Mouse (Mus musculus): ENCODE data around the gene Prm3.
"Not testable (repeated sequence)": the region's sequence is repeated elsewhere in the genome, so short reads cannot be mapped to it uniquely, and the experiment has no call there.

The Prm3 gene

DNA sequence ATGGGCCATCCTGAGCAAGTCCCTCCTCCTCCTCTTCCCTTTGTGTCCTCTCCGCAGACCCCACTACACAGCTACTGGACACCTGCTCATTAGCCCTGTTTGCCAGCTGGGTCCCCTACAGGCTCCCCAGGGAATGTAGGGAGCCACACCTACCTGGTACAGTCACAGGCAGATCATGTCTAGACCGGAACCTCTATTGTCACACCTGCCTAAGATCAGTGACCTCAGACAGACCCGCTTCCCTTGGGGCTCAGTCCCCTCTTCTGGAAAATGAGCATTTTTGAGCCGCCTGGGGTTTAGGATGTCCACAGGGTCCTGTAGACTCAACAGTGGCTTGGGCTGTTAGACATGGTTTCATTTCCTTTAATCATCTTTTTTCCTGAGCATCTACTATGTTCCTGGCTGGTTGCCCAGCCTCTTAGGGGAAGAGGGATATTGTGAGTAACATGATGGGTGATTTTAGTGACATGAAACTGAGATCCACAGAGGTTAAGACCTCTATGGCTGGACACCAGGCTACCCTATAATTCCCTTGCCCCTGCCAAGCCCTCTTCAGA, 27.9 kb upstream of the Prm3 start:
- DNase-seq (ENCODE audit: low read depth, low spot score), result peak; percentile 60
- H3K27me3 ChIP-seq (ENCODE audit: control insufficient read depth, insufficient read depth, low read length, poor library complexity, severe bottlenecking), result no peaks in the 10 kb centered on the region
- no peaks in the 10 kb centered on the region for H3K36me3 ChIP-seq (ENCODE audit: control insufficient read depth, insufficient read depth, low read length, poor library complexity, severe bottlenecking)

GRCm38 (mm10) chr16:10814864-10815263, 24.1 kb upstream of the Prm3 start:
- Histone ChIP-seq H3K27me3 (ENCODE audit: control insufficient read depth, insufficient read depth, low read length, poor library complexity, severe bottlenecking) (no peaks in the 10 kb centered on the region), H3K36me3 (ENCODE audit: control insufficient read depth, insufficient read depth, low read length, poor library complexity, severe bottlenecking) (no peaks in the 10 kb centered on the region)
- no peak for DNase-seq (ENCODE audit: low read depth, low spot score)

- Histone ChIP-seq H3K36me3 (ENCODE audit: control insufficient read depth, insufficient read depth, low read length, poor library complexity, severe bottlenecking) (no peaks in the 10 kb centered on the region), H3K27me3 (ENCODE audit: control insufficient read depth, insufficient read depth, low read length, poor library complexity, severe bottlenecking) (no peaks in the 10 kb centered on the region)
- DNase-seq (ENCODE audit: low read depth, low spot score), result no peak
Observed at GRCm38 (mm10) chr16:10813726-10814125, 23.0 kb upstream of the Prm3 start.

- H3K36me3 ChIP-seq (ENCODE audit: control insufficient read depth, insufficient read depth, low read length, poor library complexity, severe bottlenecking), result no peaks in the 10 kb centered on the region
Observed at GRCm38 (mm10) chr16:10812865-10813371, 22.2 kb upstream of the Prm3 start, which contains the start of gene Gm11172. TSS of gene Gm11172 (plus strand) at chr16:10812915.

DNA sequence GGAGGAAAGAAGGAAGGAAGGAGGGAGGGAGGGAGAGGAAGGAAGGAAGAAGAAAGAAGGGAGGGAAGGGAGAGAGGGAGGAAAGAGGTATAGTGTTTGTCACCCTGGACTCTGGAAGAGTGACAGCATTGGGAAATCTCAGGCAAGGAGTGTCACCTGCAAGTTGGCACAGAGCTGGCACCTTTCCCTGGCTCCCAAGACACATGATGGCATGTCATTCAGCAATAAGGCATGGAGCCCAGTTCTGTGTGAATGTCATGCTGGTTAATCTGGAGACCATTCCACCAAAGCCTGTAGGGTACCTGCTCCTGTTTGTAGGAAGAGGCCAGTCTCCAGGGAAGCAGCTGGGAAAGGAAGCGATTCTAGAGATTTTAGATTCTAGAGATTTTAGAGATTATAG, 19.7 kb upstream of the Prm3 start:
- no peak for DNase-seq (ENCODE audit: low read depth, low spot score)

More at GRCm38 (mm10) chr16:10812865-10813371, 22.2 kb upstream of the Prm3 start, which contains the start of gene Gm11172:
- DNase-seq (ENCODE audit: low read depth, low spot score), result no peak
- no peaks in the 10 kb centered on the region for H3K27me3 ChIP-seq (ENCODE audit: control insufficient read depth, insufficient read depth, low read length, poor library complexity, severe bottlenecking)

DNA sequence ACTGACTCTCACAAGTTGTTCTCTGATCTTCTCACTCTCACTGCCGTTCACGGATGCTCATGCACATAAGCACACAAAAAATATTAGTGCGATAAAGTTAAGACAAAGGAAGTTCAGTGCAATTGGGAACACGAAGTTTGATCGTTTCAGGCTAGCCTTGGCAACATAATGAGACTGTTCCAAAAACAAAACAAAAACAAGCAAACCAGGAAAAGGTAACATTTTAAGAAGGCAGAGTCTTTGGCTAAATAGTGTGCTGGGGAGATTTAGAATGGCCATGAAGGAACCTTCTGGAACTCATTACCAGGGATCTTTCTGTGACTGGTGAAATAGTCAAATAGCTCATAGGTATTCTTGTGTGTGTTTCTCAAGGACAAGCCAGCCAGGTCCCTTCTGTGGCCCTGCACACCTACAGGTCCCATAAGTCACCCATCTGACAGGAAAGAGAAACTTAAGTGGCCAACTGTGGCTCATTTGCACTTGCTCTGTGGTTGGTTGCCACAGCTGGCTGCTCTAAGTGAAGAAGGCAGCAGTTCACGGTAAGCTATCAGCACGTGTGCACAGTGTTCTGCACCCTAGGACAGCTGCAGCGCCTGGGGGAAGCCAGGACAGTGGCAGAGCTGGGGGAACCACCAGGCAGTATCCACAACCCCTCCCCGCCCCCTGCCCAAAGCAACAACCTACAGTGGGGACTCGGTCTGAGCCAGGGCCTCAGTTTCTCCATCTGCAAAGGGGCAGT, 15.2 kb upstream of the Prm3 start, which contains the start of gene Prm1:
TSS of gene Prm1 (minus strand) at position 51 of the 739 bp plus-strand sequence.
- peak; percentile 61 for DNase-seq (ENCODE audit: low read depth, low spot score)
- no peaks in the 10 kb centered on the region for H3K27me3 ChIP-seq (ENCODE audit: control insufficient read depth, insufficient read depth, low read length, poor library complexity, severe bottlenecking)
- no peaks in the 10 kb centered on the region for H3K36me3 ChIP-seq (ENCODE audit: control insufficient read depth, insufficient read depth, low read length, poor library complexity, severe bottlenecking)

More for the DNA sequence above, 19.7 kb upstream of the Prm3 start:
- no peaks in the 10 kb centered on the region for H3K27me3 ChIP-seq (ENCODE audit: control insufficient read depth, insufficient read depth, low read length, poor library complexity, severe bottlenecking)
- H3K36me3 ChIP-seq (ENCODE audit: control insufficient read depth, insufficient read depth, low read length, poor library complexity, severe bottlenecking), result no peaks in the 10 kb centered on the region

- not testable (repeated sequence) for H3K36me3 ChIP-seq (ENCODE audit: control insufficient read depth, insufficient read depth, low read length, poor library complexity, severe bottlenecking); DNase-seq (ENCODE audit: low read depth, low spot score); H3K27me3 ChIP-seq (ENCODE audit: control insufficient read depth, insufficient read depth, low read length, poor library complexity, severe bottlenecking)
Observed at GRCm38 (mm10) chr16:10802420-10802819, 11.7 kb upstream of the Prm3 start.

GRCm38 (mm10) chr16:10796034-10796433, 5.3 kb upstream of the Prm3 start, which contains the start of gene Prm2:
TSS of gene Prm2 (minus strand) at chr16:10796134.
- H3K27me3 ChIP-seq (ENCODE audit: control insufficient read depth, insufficient read depth, low read length, poor library complexity, severe bottlenecking), result no peaks in the 10 kb centered on the region
- no peak for DNase-seq (ENCODE audit: low read depth, low spot score)

DNA sequence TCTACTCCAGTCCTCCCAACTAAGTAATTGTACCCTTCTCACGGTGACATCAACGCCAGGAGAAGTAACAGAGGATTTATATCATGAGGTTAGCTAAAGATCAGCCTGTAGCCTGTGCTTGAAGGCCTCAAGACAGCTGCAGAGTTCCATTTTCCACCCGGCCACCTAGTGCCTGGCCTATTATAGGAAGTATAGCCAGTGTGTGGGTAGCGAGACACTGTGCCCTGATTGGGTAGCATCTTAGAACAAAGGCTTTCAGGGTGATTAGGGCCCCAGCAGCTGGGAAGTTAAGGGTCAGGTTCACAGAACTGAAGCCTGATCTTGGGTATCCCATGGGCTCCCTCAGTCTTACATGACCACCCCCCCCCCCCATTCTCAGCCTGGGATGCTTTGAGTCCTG, 1.8 kb downstream of the Prm3 start:
- no peak for DNase-seq (ENCODE audit: low read depth, low spot score)
- Histone ChIP-seq H3K27me3 (ENCODE audit: control insufficient read depth, insufficient read depth, low read length, poor library complexity, severe bottlenecking) (no peaks in the 10 kb centered on the region), H3K36me3 (ENCODE audit: control insufficient read depth, insufficient read depth, low read length, poor library complexity, severe bottlenecking) (no peaks in the 10 kb centered on the region)

More at GRCm38 (mm10) chr16:10796034-10796433, 5.3 kb upstream of the Prm3 start, which contains the start of gene Prm2:
- no peaks in the 10 kb centered on the region for H3K36me3 ChIP-seq (ENCODE audit: control insufficient read depth, insufficient read depth, low read length, poor library complexity, severe bottlenecking)

DNA sequence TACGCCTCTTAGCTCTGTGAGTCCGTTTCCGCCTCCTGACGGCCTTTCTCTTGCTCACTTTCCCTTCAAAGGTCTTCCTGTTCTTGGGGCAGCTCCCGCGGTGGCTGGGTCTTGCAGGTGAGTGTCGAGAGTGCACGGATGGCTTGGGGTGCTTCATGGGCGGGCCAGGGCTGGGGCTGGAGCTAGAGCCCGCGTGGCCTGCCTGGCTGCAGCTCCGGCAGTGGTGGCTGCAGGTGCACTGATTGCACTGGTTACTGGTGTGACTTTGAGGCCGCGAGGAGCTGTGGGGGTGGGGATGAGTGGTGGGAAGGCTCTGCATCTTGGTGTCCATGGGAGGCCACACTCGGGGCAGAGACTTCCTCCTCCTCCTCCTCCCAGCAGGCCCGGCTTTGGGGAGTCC, 2.4 kb downstream of the Prm3 start, which contains the start of gene Tnp2:
TSS of gene Tnp2 (minus strand) at position 390 of the 400 bp plus-strand sequence.
- Histone ChIP-seq H3K36me3 (ENCODE audit: control insufficient read depth, insufficient read depth, low read length, poor library complexity, severe bottlenecking) (no peaks in the 10 kb centered on the region), H3K27me3 (ENCODE audit: control insufficient read depth, insufficient read depth, low read length, poor library complexity, severe bottlenecking) (no peaks in the 10 kb centered on the region)
- DNase-seq (ENCODE audit: low read depth, low spot score), result no peak

- no peak for DNase-seq (ENCODE audit: low read depth, low spot score)
- H3K27me3 ChIP-seq (ENCODE audit: control insufficient read depth, insufficient read depth, low read length, poor library complexity, severe bottlenecking), result no peaks in the 10 kb centered on the region
- no peaks in the 10 kb centered on the region for H3K36me3 ChIP-seq (ENCODE audit: control insufficient read depth, insufficient read depth, low read length, poor library complexity, severe bottlenecking)
Observed at GRCm38 (mm10) chr16:10787548-10788058, 3.1 kb downstream of the Prm3 start.

GRCm38 (mm10) chr16:10786782-10787547, 3.7 kb downstream of the Prm3 start:
- H3K36me3 ChIP-seq (ENCODE audit: control insufficient read depth, insufficient read depth, low read length, poor library complexity, severe bottlenecking), result no peaks in the 10 kb centered on the region
- no peak for DNase-seq (ENCODE audit: low read depth, low spot score)
- H3K27me3 ChIP-seq (ENCODE audit: control insufficient read depth, insufficient read depth, low read length, poor library complexity, severe bottlenecking), result no peaks in the 10 kb centered on the region

DNA sequence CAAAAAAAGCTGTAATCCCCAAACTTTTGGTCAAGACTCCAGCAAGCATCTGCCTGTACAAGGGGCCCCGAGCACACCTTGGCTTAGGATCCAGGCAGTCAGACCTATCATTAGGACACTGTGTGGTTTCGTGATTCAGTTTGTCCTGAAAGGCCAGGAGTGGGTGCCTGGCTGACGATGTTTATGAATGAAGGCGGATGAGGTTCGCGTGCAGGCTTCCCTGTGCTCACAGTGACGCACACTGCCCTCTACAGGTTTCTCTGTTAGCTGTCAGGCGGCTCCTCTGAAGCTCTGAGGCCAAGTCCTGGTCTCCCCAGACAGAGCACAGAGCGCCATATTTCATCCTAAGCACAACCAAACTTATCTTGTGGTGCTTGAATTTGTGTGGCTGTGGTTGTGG, 4.4 kb downstream of the Prm3 start:
- Histone ChIP-seq H3K27me3 (ENCODE audit: control insufficient read depth, insufficient read depth, low read length, poor library complexity, severe bottlenecking) (no peaks in the 10 kb centered on the region), H3K36me3 (ENCODE audit: control insufficient read depth, insufficient read depth, low read length, poor library complexity, severe bottlenecking) (no peaks in the 10 kb centered on the region)
- peak; percentile 93 for DNase-seq (ENCODE audit: low read depth, low spot score)

DNA sequence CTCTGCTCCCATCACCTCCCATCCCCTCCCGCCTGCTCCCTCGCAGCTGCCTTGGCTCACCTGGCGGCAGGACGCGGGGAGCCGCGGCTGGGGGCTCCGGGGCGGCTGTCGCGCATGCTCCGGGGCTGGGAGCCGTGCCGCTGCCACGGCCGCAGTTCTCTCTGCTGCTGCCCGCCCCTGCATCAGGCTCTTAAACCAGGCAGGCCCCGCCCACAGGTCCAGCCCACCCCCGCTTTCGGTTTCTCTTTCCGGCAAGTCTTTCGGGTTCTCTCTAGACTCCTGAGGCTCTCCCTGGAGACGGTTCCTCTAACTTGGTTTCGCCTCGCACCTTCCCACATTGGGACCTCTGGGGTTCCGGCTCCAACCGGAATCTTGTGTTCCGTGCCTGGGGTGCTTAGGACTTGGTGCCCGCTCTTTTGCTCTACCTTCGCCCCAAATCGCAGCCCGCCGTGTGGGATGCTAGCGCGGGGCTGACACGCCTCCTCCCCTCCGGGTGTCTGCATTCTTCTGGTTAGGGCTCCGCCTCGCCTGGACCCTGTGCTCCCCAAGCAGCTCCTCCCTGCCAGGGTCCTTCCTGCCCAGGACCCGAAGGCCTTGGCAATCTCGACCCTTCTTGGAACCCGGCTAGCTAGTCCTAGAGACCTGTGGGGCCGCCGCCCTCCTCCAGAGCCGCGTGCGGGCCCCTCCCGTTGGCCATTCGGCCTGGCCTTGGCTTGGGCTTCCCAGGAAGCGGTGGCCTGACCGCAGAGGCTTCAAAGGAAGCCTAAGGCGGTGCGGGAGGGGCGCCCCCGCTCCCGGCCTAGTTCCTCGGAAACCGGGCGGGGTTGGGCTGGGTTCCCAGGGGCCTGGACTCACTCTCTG, 5.1 kb downstream of the Prm3 start, which contains the start of gene Socs1:
TSS of gene Socs1 (minus strand) at position 166 of the 861 bp plus-strand sequence.
- peak; percentile 94 for DNase-seq (ENCODE audit: low read depth, low spot score)
- no peaks in the 10 kb centered on the region for H3K27me3 ChIP-seq (ENCODE audit: control insufficient read depth, insufficient read depth, low read length, poor library complexity, severe bottlenecking)
- H3K36me3 ChIP-seq (ENCODE audit: control insufficient read depth, insufficient read depth, low read length, poor library complexity, severe bottlenecking), result no peaks in the 10 kb centered on the region

All from splenic B cell, adult 2 months (primary cell).